Mouse (Mus musculus) monocyte, adult 2 months (primary cell): ENCODE results near the gene Frmd4b.

Experiments
- DNase-seq, 2 experiments: peaks; one replicate each; pipeline ENCODE4 v3.0.0; 2022; ENCODE audit warnings: low spot score in 2 of 2, low read depth in 1 of 2

Frmd4b gene

GRCm38 (mm10) chr6:97293667-97294569, 323.4 kb downstream of the Frmd4b start:
- DNase-seq: no peak

GRCm38 (mm10) chr6:97292894-97293293, 324.4 kb downstream of the Frmd4b start:
- no peak for DNase-seq

GRCm38 (mm10) chr6:97292096-97292495, 325.2 kb downstream of the Frmd4b start:
- no peak for DNase-seq

- DNase-seq: no peak
These were observed 326.0 kb downstream of the Frmd4b start for GRCm38 (mm10) chr6:97291159-97291908.

- no peak for DNase-seq
These were observed 326.7 kb downstream of the Frmd4b start for GRCm38 (mm10) chr6:97290687-97291086.

- DNase-seq: no peak
These were observed 327.5 kb downstream of the Frmd4b start for GRCm38 (mm10) chr6:97289838-97290237.

GRCm38 (mm10) chr6:97289316-97289820, 328.0 kb downstream of the Frmd4b start:
- no peak for DNase-seq

GRCm38 (mm10) chr6:97288047-97288855, 329.1 kb downstream of the Frmd4b start:
- DNase-seq: no peak

GRCm38 (mm10) chr6:97286332-97286731, 331.0 kb downstream of the Frmd4b start:
- DNase-seq: no peak

GRCm38 (mm10) chr6:97283676-97284075, 333.7 kb downstream of the Frmd4b start:
- DNase-seq: no peak

- DNase-seq: no peak
These were observed 338.5 kb downstream of the Frmd4b start for GRCm38 (mm10) chr6:97278878-97279277.

- peak in 1 of 2 experiments; percentile 19 for DNase-seq
These were observed 339.1 kb downstream of the Frmd4b start for GRCm38 (mm10) chr6:97278014-97278787.

- DNase-seq: no peak
These were observed 340.3 kb downstream of the Frmd4b start for GRCm38 (mm10) chr6:97276890-97277497.

- no peak for DNase-seq
These were observed 341.0 kb downstream of the Frmd4b start for GRCm38 (mm10) chr6:97276366-97276765.

- DNase-seq: no peak
These were observed 341.6 kb downstream of the Frmd4b start for GRCm38 (mm10) chr6:97275760-97276159.

- DNase-seq: no peak
These were observed 343.6 kb downstream of the Frmd4b start for GRCm38 (mm10) chr6:97273777-97274176.

- no peak for DNase-seq
These were observed 344.2 kb downstream of the Frmd4b start for GRCm38 (mm10) chr6:97273058-97273710.

GRCm38 (mm10) chr6:97272349-97272748, 345.0 kb downstream of the Frmd4b start:
- DNase-seq: no peak

- DNase-seq: no peak
These were observed 347.7 kb downstream of the Frmd4b start for GRCm38 (mm10) chr6:97269596-97269995.
